Mouse (Mus musculus): ENCODE measurements around the gene Myrf. TPM values are rescaled to one million over a fixed set of nuclear protein-coding genes. Genes with fewer than 3 reads are reported as not detected.

The Myrf gene
- polyA plus RNA-seq (2015; fragmentation: Nextera tagmentation; extraction: Ambion mirVana): 5.0 and 5.9 TPM in 2 replicates

DNA sequence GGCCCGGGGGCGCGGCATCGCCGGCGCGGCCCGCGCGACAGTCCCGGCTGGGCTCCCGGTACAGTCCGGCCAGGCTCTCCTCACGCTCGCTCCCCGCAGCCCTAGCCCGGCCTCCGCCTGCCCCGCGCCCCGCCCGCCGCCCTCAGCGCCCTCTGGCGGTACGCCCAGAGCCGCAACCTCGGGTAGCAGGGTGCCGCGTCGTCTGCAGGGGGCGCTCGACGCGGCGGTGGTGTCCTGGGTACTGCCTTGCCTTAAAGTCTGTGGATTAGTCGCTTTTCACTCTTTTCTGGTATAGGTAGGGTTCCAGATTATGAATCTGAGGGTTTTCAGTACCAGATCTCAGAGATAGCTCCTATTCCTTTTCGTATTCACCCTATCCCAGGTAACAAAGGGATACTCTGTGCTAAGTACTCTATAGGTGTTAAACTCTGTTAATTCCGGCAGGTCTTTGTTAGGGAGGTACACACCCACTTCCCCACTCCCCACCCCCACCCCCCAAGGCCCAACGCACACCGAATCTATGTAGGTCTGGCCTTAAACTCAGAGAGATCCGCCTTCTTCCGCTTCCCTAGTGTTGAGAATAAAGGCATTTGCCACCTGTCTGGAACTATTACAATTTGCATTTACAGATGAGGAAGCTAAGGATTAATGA lies at the start of gene Myrf:
Myrf (minus strand) TSS at position 95 of the 652 bp plus-strand sequence.
- Histone ChIP-seq H3K4me2 (replicated peaks; ENCODE audit: low read depth, low read length) (peak within 1 kb of the TSS; percentile 85), H3K27ac (ENCODE audit: low read length) (no peak within 1 kb of the TSS), H3K9me3 (ENCODE audit: low read length) (no peaks in the 10 kb centered on the region), H3K4me1 (ENCODE audit: insufficient read depth, low read depth, low read length) (no peaks in the 10 kb centered on the region), H3K9ac (replicated peaks; ENCODE audit: low read depth) (peak within 1 kb of the TSS; percentile 29; the same call in 1 of the 2 replicates), H3K27me3 (replicated peaks; ENCODE audit: insufficient read depth, low read length) (0 out of 2 replicates have a peak, but pooled peaks cover 4% of the 10 kb centered on the region), H3K4me3 (ENCODE audit: low read depth, low read length) (peak within 1 kb of the TSS; percentile 40), H3K36me3 (ENCODE audit: insufficient read depth, low read length) (no peaks in the 10 kb centered on the region)
- peak; percentile 90 for ATAC-seq
- DNase-seq (ENCODE audit: low spot score): peak; percentile 90
- TF ChIP-seq CTCF (IDR thresholded peaks at IDR 0.05): peak; percentile 99
- TF ChIP-seq EP300 (IDR thresholded peaks at IDR 0.05): no peak
- WGBS: 14% methylated on average over 20 of the region's 43 CpGs

DNA sequence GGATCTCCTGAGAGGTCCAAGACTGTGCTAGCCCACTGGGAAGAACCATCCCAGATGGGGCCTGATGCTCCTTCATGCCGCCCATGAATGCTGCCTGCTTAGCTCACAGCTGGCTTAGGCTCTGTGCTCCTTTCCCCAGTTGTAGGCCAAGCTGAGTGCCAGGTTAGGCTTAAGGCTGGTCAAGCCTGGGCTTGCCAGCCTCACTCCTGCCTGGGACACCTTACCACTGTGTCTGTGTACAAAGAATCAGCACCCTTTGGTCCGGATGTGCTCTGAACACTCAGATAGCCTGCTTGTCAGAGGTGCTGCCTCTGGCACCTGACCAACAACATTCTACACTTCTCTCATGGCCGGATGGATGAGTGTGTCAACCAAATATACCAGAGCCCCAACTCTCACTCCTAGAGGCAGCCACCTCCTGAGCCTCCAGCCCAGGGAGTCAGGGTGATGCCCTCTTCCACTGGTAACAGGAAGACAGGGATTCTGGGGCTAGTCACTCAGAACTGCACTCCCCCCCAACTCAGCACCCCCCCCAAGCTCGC lies 49.1 kb upstream of the Myrf start:
- Histone ChIP-seq H3K9me3 (ENCODE audit: low read length) (no peaks in the 10 kb centered on the region), H3K4me1 (ENCODE audit: insufficient read depth, low read depth, low read length) (peaks cover 33% of the 10 kb centered on the region)

DNA sequence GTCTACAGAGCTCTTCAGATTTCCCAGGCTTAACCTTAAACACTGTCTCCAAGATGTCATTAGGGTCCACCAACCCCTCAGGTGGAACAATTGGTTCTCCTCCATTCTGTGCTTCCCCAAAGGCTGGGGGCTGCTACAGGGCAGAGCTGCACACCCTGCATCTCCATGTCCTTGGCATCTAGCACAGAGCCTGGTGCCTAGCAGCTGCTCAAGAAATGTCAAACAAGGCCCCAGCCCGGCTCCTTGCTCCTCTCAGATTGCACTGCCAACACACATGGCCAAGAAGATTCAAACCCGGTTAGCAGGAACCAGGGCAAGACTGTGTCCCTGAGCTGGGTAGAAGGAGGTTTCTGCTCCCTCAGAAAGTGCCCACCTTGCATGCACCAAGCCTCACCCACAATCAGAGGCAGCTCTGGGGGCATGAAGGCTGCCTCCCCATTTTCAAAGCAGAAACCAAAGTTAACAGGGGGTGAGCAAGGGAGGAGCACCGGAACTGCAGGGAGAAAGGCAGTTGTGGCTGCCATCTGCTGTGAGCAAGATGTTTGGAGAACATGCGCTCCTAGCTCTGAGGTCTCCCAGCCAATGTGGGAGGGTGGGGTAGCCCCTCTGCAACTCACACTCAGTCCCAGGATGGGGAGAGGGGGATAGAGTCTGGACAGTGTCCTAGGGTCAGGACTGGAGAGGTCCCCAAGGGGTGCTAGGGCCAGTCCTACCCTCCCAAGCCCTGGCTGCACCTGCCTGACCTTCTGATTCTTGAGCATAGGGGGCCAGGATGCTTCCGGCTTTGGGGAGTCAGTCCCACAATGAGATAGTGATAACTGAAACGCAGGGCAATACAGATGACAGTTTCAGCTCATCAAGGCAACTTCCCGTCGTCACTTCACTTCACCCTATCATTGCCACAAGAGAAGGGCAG lies 47.8 kb upstream of the Myrf start:
- Histone ChIP-seq H3K9ac (replicated peaks; ENCODE audit: low read depth) (no peak overlapping the region), H3K4me3 (ENCODE audit: low read depth, low read length) (no peak overlapping the region), H3K9me3 (ENCODE audit: low read length) (no peaks in the 10 kb centered on the region), H3K27me3 (replicated peaks; ENCODE audit: insufficient read depth, low read length) (no peaks in the 10 kb centered on the region), H3K27ac (ENCODE audit: low read length) (no peak overlapping the region), H3K4me2 (replicated peaks; ENCODE audit: low read depth, low read length) (no peak overlapping the region), H3K4me1 (ENCODE audit: insufficient read depth, low read depth, low read length) (peaks cover 24% of the 10 kb centered on the region), H3K36me3 (ENCODE audit: insufficient read depth, low read length) (no peaks in the 10 kb centered on the region)
- WGBS: 78% methylated on average over 8 of the region's 8 CpGs
- DNase-seq (ENCODE audit: low spot score) (no peak), ATAC-seq (no peak)
- no peak for TF ChIP-seq CTCF (IDR thresholded peaks at IDR 0.05)
- no peak for TF ChIP-seq EP300 (IDR thresholded peaks at IDR 0.05)

More for the DNA sequence above, 49.1 kb upstream of the Myrf start:
- ATAC-seq: no peak
- H3K4me3 ChIP-seq (ENCODE audit: low read depth, low read length): no peak overlapping the region
- no peak overlapping the region for H3K4me2 ChIP-seq (replicated peaks; ENCODE audit: low read depth, low read length)
- H3K27me3 ChIP-seq (replicated peaks; ENCODE audit: insufficient read depth, low read length): no peaks in the 10 kb centered on the region
- no peak overlapping the region for H3K9ac ChIP-seq (replicated peaks; ENCODE audit: low read depth)
- H3K36me3 ChIP-seq (ENCODE audit: insufficient read depth, low read length): no peaks in the 10 kb centered on the region
- peak overlapping the region; percentile 52 for H3K27ac ChIP-seq (ENCODE audit: low read length)
- 48% methylated on average over 4 of the region's 4 CpGs for WGBS
- DNase-seq (ENCODE audit: low spot score): peak; percentile 41
- no peak for TF ChIP-seq EP300 (IDR thresholded peaks at IDR 0.05)

DNA sequence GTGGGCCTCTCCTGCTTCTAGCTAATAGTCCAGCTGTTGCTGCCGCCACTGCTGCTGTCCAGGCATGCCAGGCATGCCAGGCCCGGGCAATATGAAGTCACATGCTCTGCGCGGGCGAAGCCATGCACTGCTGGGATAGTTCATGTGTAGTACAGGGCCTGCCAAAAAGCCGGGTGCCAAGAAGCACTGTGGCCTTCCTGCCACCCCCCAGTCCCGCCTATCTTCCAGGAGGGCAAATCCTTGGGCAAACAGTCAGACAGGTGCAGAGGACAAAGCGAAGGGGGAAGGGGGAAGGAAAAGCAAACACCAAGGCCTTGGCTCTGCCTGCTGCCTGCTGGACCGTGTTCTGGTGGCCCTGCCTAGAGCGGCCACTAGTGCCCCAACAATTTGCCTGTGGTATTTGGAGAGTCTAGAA lies 45.9 kb upstream of the Myrf start:
- no peaks in the 10 kb centered on the region for H3K27me3 ChIP-seq (replicated peaks; ENCODE audit: insufficient read depth, low read length)
- peak overlapping the region; percentile 55; the same call in 1 of the 2 replicates for H3K27ac ChIP-seq (ENCODE audit: low read length)
- 49% methylated on average over 10 of the region's 10 CpGs for WGBS
- DNase-seq (ENCODE audit: low spot score) (peak; percentile 80), ATAC-seq (peak; percentile 86)
- TF ChIP-seq EP300 (IDR thresholded peaks at IDR 0.05): peak; percentile 42; the same call in 1 of the 2 replicates
- TF ChIP-seq CTCF (IDR thresholded peaks at IDR 0.05): peak; percentile 53
- H3K9ac ChIP-seq (replicated peaks; ENCODE audit: low read depth): no peak overlapping the region
- H3K4me1 ChIP-seq (ENCODE audit: insufficient read depth, low read depth, low read length): peaks cover 19% of the 10 kb centered on the region
- H3K4me2 ChIP-seq (replicated peaks; ENCODE audit: low read depth, low read length): no peak overlapping the region
- H3K4me3 ChIP-seq (ENCODE audit: low read depth, low read length): no peak overlapping the region
- H3K36me3 ChIP-seq (ENCODE audit: insufficient read depth, low read length): no peaks in the 10 kb centered on the region
- H3K9me3 ChIP-seq (ENCODE audit: low read length): no peaks in the 10 kb centered on the region

DNA sequence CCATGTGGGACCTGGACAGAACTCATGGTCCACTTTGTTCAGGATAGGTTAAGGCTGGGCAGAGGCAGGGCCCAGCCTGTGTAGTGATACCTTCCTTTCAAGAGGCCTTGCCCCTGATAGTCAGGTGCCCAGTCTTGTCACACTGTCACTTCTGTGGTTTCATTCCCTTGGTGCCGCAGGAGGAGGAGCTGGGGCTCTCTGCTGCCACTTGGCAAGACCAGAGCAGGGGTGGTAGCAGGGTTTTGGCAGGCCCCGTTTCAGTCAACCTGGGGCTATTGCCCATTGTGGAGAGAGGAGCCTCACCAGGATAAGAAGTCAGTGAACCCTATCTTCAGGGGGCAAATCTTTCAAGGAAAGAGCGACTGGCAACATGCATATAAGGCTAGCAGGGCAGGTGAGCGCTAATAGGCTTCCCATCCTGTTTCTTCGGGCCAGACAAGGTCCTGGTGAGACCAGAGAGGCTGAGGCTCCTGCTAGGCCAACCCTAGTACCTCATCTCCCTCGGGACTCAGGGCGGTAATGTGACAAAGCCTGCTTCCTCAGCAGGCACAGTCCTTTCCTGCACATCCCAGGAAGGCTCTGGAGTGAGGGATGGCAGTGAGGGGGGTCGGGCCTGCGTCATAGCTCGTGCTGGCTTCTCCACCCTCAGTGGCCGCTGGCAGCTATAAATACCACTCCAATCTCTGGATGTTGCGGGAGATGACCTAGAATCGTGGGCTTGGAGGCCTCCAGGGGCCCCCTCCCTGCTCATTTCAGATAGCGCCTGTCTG lies 40.4 kb upstream of the Myrf start:
- H3K36me3 ChIP-seq (ENCODE audit: insufficient read depth, low read length): no peaks in the 10 kb centered on the region
- DNase-seq (ENCODE audit: low spot score): no peak
- TF ChIP-seq EP300 (IDR thresholded peaks at IDR 0.05) (no peak), CTCF (IDR thresholded peaks at IDR 0.05) (no peak)
- WGBS: 66% methylated on average over 14 of the region's 14 CpGs
- H3K4me2 ChIP-seq (replicated peaks; ENCODE audit: low read depth, low read length): no peak overlapping the region
- no peak overlapping the region; the same call in 1 of the 2 replicates for H3K9ac ChIP-seq (replicated peaks; ENCODE audit: low read depth)
- H3K4me1 ChIP-seq (ENCODE audit: insufficient read depth, low read depth, low read length): peaks cover 11% of the 10 kb centered on the region
- ATAC-seq: no peak
- no peak overlapping the region for H3K27ac ChIP-seq (ENCODE audit: low read length)
- H3K4me3 ChIP-seq (ENCODE audit: low read depth, low read length): no peak overlapping the region
- H3K9me3 ChIP-seq (ENCODE audit: low read length): no peaks in the 10 kb centered on the region
- no peaks in the 10 kb centered on the region for H3K27me3 ChIP-seq (replicated peaks; ENCODE audit: insufficient read depth, low read length)
